Mouse (Mus musculus) kidney, postnatal 0 days (tissue): ENCODE results near the gene Hck. TPM values are rescaled to one million over a fixed set of nuclear protein-coding genes. Genes with fewer than 3 reads are reported as not detected.

Source experiments
- ATAC-seq: fragments of 200-750 bp; cut with Nextera tagmentation; replicated peaks from 2 replicates; pipeline ENCODE4 v1.8.0; 2017; ENCODE audit warnings: low read depth, moderate number of reproducible peaks, moderate TSS enrichment, moderate library complexity; ENCODE audit not compliant: low FRiP score
- DNase-seq: peaks from one replicate; pipeline ENCODE4 v3.0.0-alpha.2; 2016; ENCODE audit warnings: low spot score
- H3K27ac ChIP-seq: fragments of 300-500 bp; sonication (generic); 2 replicates; pipeline ENCODE4 v1.5.1; 2014; ENCODE audit warnings: mild to moderate bottlenecking
- H3K27me3 ChIP-seq: fragments of 300-500 bp; sonication (generic); 2 replicates; pipeline ENCODE4 v1.6.1; 2014; ENCODE audit warnings: low read length, mixed read lengths; ENCODE audit not compliant: insufficient read depth
- H3K36me3 ChIP-seq: fragments of 300-500 bp; sonication (generic); 2 replicates; pipeline ENCODE4 v1.6.1; 2014; ENCODE audit warnings: low read length, mixed read lengths; ENCODE audit not compliant: insufficient read depth
- H3K4me1 ChIP-seq: fragments of 300-500 bp; sonication (generic); replicated peaks from 2 replicates; pipeline ENCODE4 v1.6.1; 2014; ENCODE audit warnings: antibody characterized with exemption, low read length, mixed read lengths; ENCODE audit not compliant: insufficient read depth
- H3K4me2 ChIP-seq: fragments of 300-500 bp; sonication (generic); 2 replicates; pipeline ENCODE4 v1.6.1; 2014; ENCODE audit warnings: mild to moderate bottlenecking, low read length, moderate library complexity, mixed read lengths
- H3K4me3 ChIP-seq: fragments of 300-500 bp; sonication (generic); replicated peaks from 2 replicates; pipeline ENCODE4 v1.5.1; 2014; ENCODE audit warnings: low read depth, low read length
- H3K9ac ChIP-seq: fragments of 300-500 bp; sonication (generic); 2 replicates; pipeline ENCODE4 v1.6.1; 2014; ENCODE audit warnings: low read depth, low read length
- H3K9me3 ChIP-seq: fragments of 300-500 bp; sonication (generic); replicated peaks from 2 replicates; pipeline ENCODE4 v1.6.1; 2016; ENCODE audit warnings: low read length, inconsistent platforms, mixed read lengths
- CTCF ChIP-seq: IDR thresholded peaks from 2 replicates; pipeline ENCODE4 v1.5.1; 2016; ENCODE audit warnings: antibody characterized with exemption, low read depth, mild to moderate bottlenecking, moderate library complexity
- WGBS: fragments of 180-500 bp; shearing (Covaris S2); extraction: QIAGEN DNeasy Blood & Tissue Kit; methylation state at CpG from one replicate; pipeline ENCODE4 v1.1.7; 2014; 5-methylcytosine and 5-hydroxymethylcytosine counted together
- polyA plus RNA-seq: library from polyadenylated mRNA; unstranded; fragments of >200 nt; fragmentation: Nextera tagmentation; extraction: Ambion mirVana; gene quantifications from 2 replicates; pipeline ENCODE4 v1.2.1, GENCODE M21; 2015

The Hck gene
- polyA plus RNA-seq, 1 experiment from 2014 or later, result 4.3 TPM

GRCm38 (mm10) chr2:153089316-153089715 lies 19.0 kb upstream of the Hck start:
- no peak for ATAC-seq
- H3K27ac ChIP-seq, result no peak overlapping the region
- H3K4me3 ChIP-seq, result no peak overlapping the region
- no peaks in the 10 kb centered on the region for H3K4me1 ChIP-seq
- DNase-seq, result no peak
- no peak overlapping the region for H3K4me2 ChIP-seq
- WGBS, result 48% methylated on average over 2 of the region's 2 CpGs
- H3K9me3 ChIP-seq, result no peaks in the 10 kb centered on the region
- H3K36me3 ChIP-seq, result no peaks in the 10 kb centered on the region
- H3K27me3 ChIP-seq, result no peaks in the 10 kb centered on the region
- TF ChIP-seq CTCF, result no peak
- no peak overlapping the region for H3K9ac ChIP-seq

GRCm38 (mm10) chr2:153090551-153091165 lies 17.6 kb upstream of the Hck start:
- H3K36me3 ChIP-seq, result no peaks in the 10 kb centered on the region
- no peaks in the 10 kb centered on the region for H3K4me1 ChIP-seq
- 27% methylated on average over 10 of the region's 10 CpGs for WGBS
- ATAC-seq, result no peak; the same call in 1 of the 2 replicates
- no peaks in the 10 kb centered on the region for H3K27me3 ChIP-seq
- DNase-seq, result no peak
- H3K4me3 ChIP-seq, result no peak overlapping the region
- no peak overlapping the region for H3K4me2 ChIP-seq
- no peaks in the 10 kb centered on the region for H3K9me3 ChIP-seq
- H3K27ac ChIP-seq, result no peak overlapping the region
- no peak for TF ChIP-seq CTCF
- no peak overlapping the region for H3K9ac ChIP-seq

- WGBS, result 32% methylated on average over 23 of the region's 23 CpGs
- no peaks in the 10 kb centered on the region for H3K27me3 ChIP-seq
- H3K27ac ChIP-seq, result no peak overlapping the region
- H3K4me1 ChIP-seq, result peaks cover 9% of the 10 kb centered on the region
- H3K9me3 ChIP-seq, result no peaks in the 10 kb centered on the region
- H3K4me3 ChIP-seq, result peak overlapping the region; percentile 42
- no peak for TF ChIP-seq CTCF
- no peak overlapping the region for H3K9ac ChIP-seq
- ATAC-seq (peak; percentile 46; the same call in 1 of the 2 replicates), DNase-seq (peak; percentile 69)
- peak overlapping the region; percentile 88 for H3K4me2 ChIP-seq
- no peaks in the 10 kb centered on the region for H3K36me3 ChIP-seq
Observed at GRCm38 (mm10) chr2:153107046-153107766, 1.1 kb upstream of the Hck start.

GRCm38 (mm10) chr2:153107802-153108201 lies 466 bp upstream of the Hck start:
- H3K27me3 ChIP-seq, result no peaks in the 10 kb centered on the region
- no peak overlapping the region for H3K9ac ChIP-seq
- ATAC-seq (no peak), DNase-seq (no peak)
- H3K4me1 ChIP-seq, result peaks cover 9% of the 10 kb centered on the region
- H3K4me3 ChIP-seq, result peak overlapping the region; percentile 42
- no peak overlapping the region for H3K27ac ChIP-seq
- TF ChIP-seq CTCF, result no peak
- H3K4me2 ChIP-seq, result peak overlapping the region; percentile 88
- H3K36me3 ChIP-seq, result no peaks in the 10 kb centered on the region
- H3K9me3 ChIP-seq, result no peaks in the 10 kb centered on the region
- 3% methylated on average over 15 of the region's 15 CpGs for WGBS

GRCm38 (mm10) chr2:153109596-153109995 lies 1.3 kb downstream of the Hck start:
- H3K9ac ChIP-seq, result no peak overlapping the region
- TF ChIP-seq CTCF, result no peak
- H3K4me2 ChIP-seq, result no peak overlapping the region
- peaks cover 9% of the 10 kb centered on the region for H3K4me1 ChIP-seq
- ATAC-seq, result no peak
- WGBS, result 65% methylated on average over 7 of the region's 7 CpGs
- DNase-seq, result no peak
- no peak overlapping the region for H3K27ac ChIP-seq
- H3K27me3 ChIP-seq, result no peaks in the 10 kb centered on the region
- H3K4me3 ChIP-seq, result no peak overlapping the region
- H3K9me3 ChIP-seq, result no peaks in the 10 kb centered on the region
- no peaks in the 10 kb centered on the region for H3K36me3 ChIP-seq

DNA sequence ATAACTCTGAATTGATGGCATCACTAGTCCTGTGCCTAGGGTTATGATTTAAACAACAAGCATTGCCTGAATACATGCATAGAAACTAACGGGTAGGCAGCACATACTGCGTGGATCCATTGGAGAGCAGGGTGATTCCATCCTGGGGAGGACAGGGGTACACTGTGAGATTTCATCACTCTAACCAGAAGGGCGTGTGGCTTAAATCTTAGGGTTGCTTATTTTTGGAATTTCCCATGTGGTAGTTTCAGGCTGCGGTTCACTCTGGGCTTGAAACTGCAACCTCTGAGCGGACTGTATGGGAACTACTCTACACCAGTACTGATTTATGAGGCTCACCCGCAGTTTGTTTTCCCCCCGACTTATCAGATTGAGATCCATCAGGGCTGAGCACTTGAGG lies 3.0 kb downstream of the Hck start:
- WGBS, result 78% methylated on average over 7 of the region's 7 CpGs
- H3K27me3 ChIP-seq, result no peaks in the 10 kb centered on the region

More for the DNA sequence above, 3.0 kb downstream of the Hck start:
- no peaks in the 10 kb centered on the region for H3K9me3 ChIP-seq
- DNase-seq, result no peak
- no peak overlapping the region for H3K9ac ChIP-seq
- H3K4me3 ChIP-seq, result no peak overlapping the region
- no peak for TF ChIP-seq CTCF
- peaks cover 9% of the 10 kb centered on the region for H3K4me1 ChIP-seq
- ATAC-seq, result no peak
- H3K4me2 ChIP-seq, result no peak overlapping the region
- H3K36me3 ChIP-seq, result no peaks in the 10 kb centered on the region
- no peak overlapping the region for H3K27ac ChIP-seq
